Mouse (Mus musculus): ENCODE measurements around the gene Gm17535. TPM values are rescaled to one million over a fixed set of nuclear protein-coding genes. Genes with fewer than 3 reads are reported as not detected.

Gene Gm17535
- polyA plus RNA-seq, 1 experiment: 0.16 TPM

Other genes starting within 250 kb of the Gm17535 start
- gene Gm10722, start 33.7 kb upstream of the Gm17535 start, polyA plus RNA-seq (2012; ENCODE audit: insufficient read depth, low replicate concordance): 17.7 TPM in 1 of 2 replicates, not detected in the other
- 1.2 and 11.0 TPM in 2 replicates for gene Gm11168, start 31.3 kb upstream of the Gm17535 start, polyA plus RNA-seq (2012; ENCODE audit: insufficient read depth, low replicate concordance)
- 1.3 and 17.4 TPM in 2 replicates for gene Gm10721, start 21.5 kb upstream of the Gm17535 start, polyA plus RNA-seq (2012; ENCODE audit: insufficient read depth, low replicate concordance)
- gene Gm10720, start 18.9 kb upstream of the Gm17535 start, polyA plus RNA-seq (2012; ENCODE audit: insufficient read depth, low replicate concordance): 1.1 and 3.0 TPM in 2 replicates
- 9.8 and 114 TPM in 2 replicates for gene Gm10719, start 17.2 kb upstream of the Gm17535 start, polyA plus RNA-seq (2012; ENCODE audit: insufficient read depth, low replicate concordance)
- 18.3 and 195 TPM in 2 replicates for gene Gm10718, start 11.1 kb upstream of the Gm17535 start, polyA plus RNA-seq (2012; ENCODE audit: insufficient read depth, low replicate concordance)
- 1.6 and 23.0 TPM in 2 replicates for gene Gm10717, start 9.2 kb upstream of the Gm17535 start, polyA plus RNA-seq (2012; ENCODE audit: insufficient read depth, low replicate concordance)
- not detected in 2 replicates for gene Gm10715, start 2.3 kb downstream of the Gm17535 start, polyA plus RNA-seq (2012; ENCODE audit: insufficient read depth, low replicate concordance)